Mouse (Mus musculus) intestine, embryonic 16.5 days (tissue): ENCODE results near the gene Itpr1. TPM values are rescaled to one million over a fixed set of nuclear protein-coding genes. Genes with fewer than 3 reads are reported as not detected.

Experiments used
- ATAC-seq: fragments of 200-750 bp; cut with Nextera tagmentation; 2 replicates; pipeline ENCODE4 v1.8.0; 2017; ENCODE audit warnings: moderate TSS enrichment, moderate library complexity
- H3K27ac ChIP-seq: fragments of 300-500 bp; sonication (generic); 2 replicates; pipeline ENCODE4 v1.5.1; 2014; ENCODE audit warnings: mild to moderate bottlenecking, low read length
- H3K27me3 ChIP-seq: fragments of 300-500 bp; sonication (generic); replicated peaks from 2 replicates; pipeline ENCODE4 v1.6.1; 2014; ENCODE audit warnings: low read length, control low read depth, mixed read lengths; ENCODE audit not compliant: control insufficient read depth, insufficient read depth
- H3K36me3 ChIP-seq: fragments of 300-500 bp; sonication (generic); 2 replicates; pipeline ENCODE4 v1.6.1; 2014; ENCODE audit warnings: low read length, control low read depth; ENCODE audit not compliant: control insufficient read depth, insufficient read depth
- H3K4me1 ChIP-seq: fragments of 300-500 bp; sonication (generic); 2 replicates; pipeline ENCODE4 v1.6.1; 2014; ENCODE audit warnings: low read length, control low read depth, mixed read lengths; ENCODE audit not compliant: control insufficient read depth, insufficient read depth
- H3K4me2 ChIP-seq: fragments of 300-500 bp; sonication (generic); 2 replicates; pipeline ENCODE4 v1.6.1; 2014; ENCODE audit warnings: low read depth, low read length, control low read depth
- H3K4me3 ChIP-seq: fragments of 300-500 bp; sonication (generic); 2 replicates; pipeline ENCODE4 v1.5.1; 2014; ENCODE audit warnings: mild to moderate bottlenecking, low read length
- H3K9ac ChIP-seq: fragments of 300-500 bp; sonication (generic); 2 replicates; pipeline ENCODE4 v1.6.1; 2014; ENCODE audit warnings: low read depth, low read length
- H3K9me3 ChIP-seq: fragments of 300-500 bp; sonication (generic); 2 replicates; pipeline ENCODE4 v1.6.1; 2016; ENCODE audit warnings: low read length, control low read depth; ENCODE audit not compliant: control insufficient read depth
- WGBS: fragments of 180-500 bp; shearing (Covaris S2); extraction: QIAGEN DNeasy Blood & Tissue Kit; methylation state at CpG from one replicate; pipeline ENCODE4 v1.1.7; 2014; 5-methylcytosine and 5-hydroxymethylcytosine counted together
- polyA plus RNA-seq: library from polyadenylated mRNA; unstranded; fragments of >200 nt; fragmentation: Nextera tagmentation; extraction: Ambion mirVana; gene quantifications from 2 replicates; pipeline ENCODE4 v1.2.1, GENCODE M21; 2015

Gene Itpr1
- polyA plus RNA-seq, 1 experiment from 2014 or later = 5.9 TPM

GRCm38 (mm10) chr6:108436608-108437007 is 223.7 kb downstream of the Itpr1 start:
- H3K36me3 ChIP-seq = peaks cover 4% of the 10 kb centered on the region; the same call in 1 of the 2 replicates
- H3K9me3 ChIP-seq = no peaks in the 10 kb centered on the region
- no peaks in the 10 kb centered on the region for H3K27me3 ChIP-seq
- H3K9ac ChIP-seq = no peak overlapping the region
- no peak overlapping the region for H3K4me3 ChIP-seq
- H3K27ac ChIP-seq = no peak overlapping the region
- WGBS = 34% methylated on average over 5 of the region's 5 CpGs
- peaks cover 4% of the 10 kb centered on the region; the same call in 1 of the 2 replicates for H3K4me1 ChIP-seq
- no peak overlapping the region for H3K4me2 ChIP-seq
- peak; percentile 57; the same call in 1 of the 2 replicates for ATAC-seq

- H3K9ac ChIP-seq = no peak overlapping the region
- peaks cover 4% of the 10 kb centered on the region; the same call in 1 of the 2 replicates for H3K36me3 ChIP-seq
- no peaks in the 10 kb centered on the region for H3K27me3 ChIP-seq
- 95% methylated on average over 2 of the region's 2 CpGs for WGBS
- H3K4me1 ChIP-seq = no peaks in the 10 kb centered on the region
- H3K27ac ChIP-seq = 0 out of 2 replicates have a peak overlapping the region, but pooled peaks have one; percentile 49
- H3K4me2 ChIP-seq = no peak overlapping the region
- ATAC-seq = no peak
- no peaks in the 10 kb centered on the region for H3K9me3 ChIP-seq
- no peak overlapping the region for H3K4me3 ChIP-seq
Observed at GRCm38 (mm10) chr6:108441290-108441689, 228.4 kb downstream of the Itpr1 start.

GRCm38 (mm10) chr6:108442291-108442690 is 229.4 kb downstream of the Itpr1 start:
- Histone ChIP-seq H3K4me2 (no peak overlapping the region), H3K9me3 (no peaks in the 10 kb centered on the region), H3K4me3 (no peak overlapping the region), H3K36me3 (peaks cover 4% of the 10 kb centered on the region; the same call in 1 of the 2 replicates), H3K27me3 (no peaks in the 10 kb centered on the region), H3K9ac (no peak overlapping the region), H3K27ac (peak overlapping the region; percentile 68), H3K4me1 (peaks cover 2% of the 10 kb centered on the region; the same call in 1 of the 2 replicates)
- WGBS = 55% methylated on average over 3 of the region's 3 CpGs
- peak; percentile 98 for ATAC-seq

GRCm38 (mm10) chr6:108444435-108444834 is 231.5 kb downstream of the Itpr1 start:
- Histone ChIP-seq H3K27ac (no peak overlapping the region), H3K36me3 (peaks cover 4% of the 10 kb centered on the region; the same call in 1 of the 2 replicates), H3K27me3 (no peaks in the 10 kb centered on the region), H3K4me2 (no peak overlapping the region), H3K9ac (no peak overlapping the region), H3K4me3 (no peak overlapping the region), H3K9me3 (no peaks in the 10 kb centered on the region), H3K4me1 (peaks cover 13% of the 10 kb centered on the region)
- WGBS = 61% methylated on average over 7 of the region's 7 CpGs
- no peak for ATAC-seq

GRCm38 (mm10) chr6:108445006-108445405 is 232.1 kb downstream of the Itpr1 start:
- no peaks in the 10 kb centered on the region for H3K27me3 ChIP-seq
- no peak overlapping the region for H3K4me3 ChIP-seq
- no peak for ATAC-seq
- H3K27ac ChIP-seq = no peak overlapping the region
- H3K9me3 ChIP-seq = no peaks in the 10 kb centered on the region
- H3K4me1 ChIP-seq = peaks cover 13% of the 10 kb centered on the region
- no peak overlapping the region for H3K4me2 ChIP-seq
- peaks cover 4% of the 10 kb centered on the region; the same call in 1 of the 2 replicates for H3K36me3 ChIP-seq
- WGBS = 66% methylated on average over 7 of the region's 7 CpGs
- no peak overlapping the region for H3K9ac ChIP-seq

GRCm38 (mm10) chr6:108446766-108447165 is 233.9 kb downstream of the Itpr1 start:
- Histone ChIP-seq H3K9ac (no peak overlapping the region), H3K4me1 (peaks cover 13% of the 10 kb centered on the region), H3K4me2 (no peak overlapping the region), H3K9me3 (no peaks in the 10 kb centered on the region), H3K27ac (no peak overlapping the region), H3K36me3 (no peaks in the 10 kb centered on the region), H3K4me3 (no peak overlapping the region), H3K27me3 (no peaks in the 10 kb centered on the region)
- 74% methylated on average over 1 of the region's 1 CpGs for WGBS
- no peak for ATAC-seq

- H3K4me3 ChIP-seq = no peak overlapping the region
- 65% methylated on average over 8 of the region's 8 CpGs for WGBS
- no peaks in the 10 kb centered on the region for H3K36me3 ChIP-seq
- ATAC-seq = no peak
- H3K27ac ChIP-seq = peak overlapping the region; percentile 38
- H3K27me3 ChIP-seq = no peaks in the 10 kb centered on the region
- H3K4me2 ChIP-seq = no peak overlapping the region
- peaks cover 13% of the 10 kb centered on the region for H3K4me1 ChIP-seq
- H3K9ac ChIP-seq = no peak overlapping the region
- H3K9me3 ChIP-seq = no peaks in the 10 kb centered on the region
Observed at GRCm38 (mm10) chr6:108447179-108447845, 234.4 kb downstream of the Itpr1 start.

- Histone ChIP-seq H3K4me3 (no peak overlapping the region), H3K9me3 (no peaks in the 10 kb centered on the region), H3K36me3 (no peaks in the 10 kb centered on the region), H3K27ac (peak overlapping the region; percentile 38), H3K4me1 (peaks cover 13% of the 10 kb centered on the region), H3K4me2 (no peak overlapping the region), H3K9ac (no peak overlapping the region), H3K27me3 (no peaks in the 10 kb centered on the region)
- WGBS = 63% methylated on average over 11 of the region's 11 CpGs
- ATAC-seq = peak; percentile 50
Observed at GRCm38 (mm10) chr6:108448016-108448735, 235.3 kb downstream of the Itpr1 start.

GRCm38 (mm10) chr6:108448864-108449263 is 236.0 kb downstream of the Itpr1 start:
- Histone ChIP-seq H3K4me2 (no peak overlapping the region), H3K4me1 (peaks cover 13% of the 10 kb centered on the region), H3K27ac (no peak overlapping the region), H3K27me3 (no peaks in the 10 kb centered on the region), H3K4me3 (no peak overlapping the region), H3K36me3 (no peaks in the 10 kb centered on the region), H3K9ac (no peak overlapping the region), H3K9me3 (no peaks in the 10 kb centered on the region)
- ATAC-seq = no peak
- 55% methylated on average over 2 of the region's 2 CpGs for WGBS
